Mouse (Mus musculus) intestine, postnatal 0 days (tissue): ENCODE measurements around the gene Atg2b. TPM values are rescaled to one million over a fixed set of nuclear protein-coding genes. Genes with fewer than 3 reads are reported as not detected.

Experiments used
- ATAC-seq: fragments of 200-750 bp; cut with Nextera tagmentation; 2 replicates; pipeline ENCODE4 v1.8.0; 2017; ENCODE audit warnings: mild to moderate bottlenecking, moderate TSS enrichment, moderate library complexity
- H3K27ac ChIP-seq: fragments of 300-500 bp; sonication (generic); 2 replicates; pipeline ENCODE4 v1.5.1; 2014; ENCODE audit warnings: mild to moderate bottlenecking, low read depth, low read length, moderate library complexity
- H3K27me3 ChIP-seq: fragments of 300-500 bp; sonication (generic); replicated peaks from 2 replicates; pipeline ENCODE4 v1.6.1; 2014; ENCODE audit warnings: low read length, mixed read lengths; ENCODE audit not compliant: control insufficient read depth, insufficient read depth
- H3K36me3 ChIP-seq: fragments of 300-500 bp; sonication (generic); 2 replicates; pipeline ENCODE4 v1.6.1; 2014; ENCODE audit warnings: mild to moderate bottlenecking, moderate library complexity; ENCODE audit not compliant: control insufficient read depth, insufficient read depth
- H3K4me1 ChIP-seq: fragments of 300-500 bp; sonication (generic); replicated peaks from 2 replicates; pipeline ENCODE4 v1.6.1; 2014; ENCODE audit warnings: antibody characterized with exemption, low read length, mixed read lengths; ENCODE audit not compliant: control insufficient read depth, insufficient read depth
- H3K4me2 ChIP-seq: fragments of 300-500 bp; sonication (generic); replicated peaks from 2 replicates; pipeline ENCODE4 v1.6.1; 2014; ENCODE audit warnings: low read depth, mild to moderate bottlenecking, moderate library complexity
- H3K4me3 ChIP-seq: fragments of 300-500 bp; sonication (generic); 2 replicates; pipeline ENCODE4 v1.5.1; 2014; ENCODE audit warnings: low read depth, low read length
- H3K9ac ChIP-seq: fragments of 300-500 bp; sonication (generic); 2 replicates; pipeline ENCODE4 v1.6.1; 2014; ENCODE audit warnings: mild to moderate bottlenecking, low read depth, low read length
- H3K9me3 ChIP-seq: fragments of 300-500 bp; sonication (generic); 2 replicates; pipeline ENCODE4 v1.6.1; 2016; ENCODE audit warnings: mixed run types; ENCODE audit not compliant: control insufficient read depth
- CTCF ChIP-seq: sonication (generic); IDR thresholded peaks from 2 replicates; pipeline ENCODE4 v1.5.1; 2016; ENCODE audit warnings: low read depth, mild to moderate bottlenecking, control low read depth, antibody characterized with exemption, moderate library complexity
- WGBS: fragments of 180-500 bp; shearing (Covaris S2); extraction: QIAGEN DNeasy Blood & Tissue Kit; methylation state at CpG from one replicate; pipeline ENCODE4 v1.1.7; 2014; 5-methylcytosine and 5-hydroxymethylcytosine counted together
- polyA plus RNA-seq: library from polyadenylated mRNA; unstranded; fragments of >200 nt; fragmentation: Nextera tagmentation; extraction: Ambion mirVana; gene quantifications from 2 replicates; pipeline ENCODE4 v1.2.1, GENCODE M21; 2015

Gene Atg2b
- polyA plus RNA-seq: 10.8 and 12.0 TPM in 2 replicates

- Histone ChIP-seq H3K4me2 (peak within 1 kb of the TSS; percentile 93), H3K4me3 (peak within 1 kb of the TSS; percentile 95), H3K36me3 (no peaks in the 10 kb centered on the region; the same call in 1 of the 2 replicates), H3K27ac (peak within 1 kb of the TSS; percentile 98), H3K9ac (peak within 1 kb of the TSS; percentile 98), H3K9me3 (no peaks in the 10 kb centered on the region), H3K27me3 (no peaks in the 10 kb centered on the region), H3K4me1 (0 out of 2 replicates have a peak, but pooled peaks cover 3% of the 10 kb centered on the region)
- under 1% methylated on average over 72 of the region's 73 CpGs for WGBS
- TF ChIP-seq CTCF: no peak
- ATAC-seq: peak; percentile 83
These were observed at the start of gene Atg2b for GRCm38 (mm10) chr12:105685001-105685691. TSS of gene Atg2b (minus strand) at chr12:105685211.

DNA sequence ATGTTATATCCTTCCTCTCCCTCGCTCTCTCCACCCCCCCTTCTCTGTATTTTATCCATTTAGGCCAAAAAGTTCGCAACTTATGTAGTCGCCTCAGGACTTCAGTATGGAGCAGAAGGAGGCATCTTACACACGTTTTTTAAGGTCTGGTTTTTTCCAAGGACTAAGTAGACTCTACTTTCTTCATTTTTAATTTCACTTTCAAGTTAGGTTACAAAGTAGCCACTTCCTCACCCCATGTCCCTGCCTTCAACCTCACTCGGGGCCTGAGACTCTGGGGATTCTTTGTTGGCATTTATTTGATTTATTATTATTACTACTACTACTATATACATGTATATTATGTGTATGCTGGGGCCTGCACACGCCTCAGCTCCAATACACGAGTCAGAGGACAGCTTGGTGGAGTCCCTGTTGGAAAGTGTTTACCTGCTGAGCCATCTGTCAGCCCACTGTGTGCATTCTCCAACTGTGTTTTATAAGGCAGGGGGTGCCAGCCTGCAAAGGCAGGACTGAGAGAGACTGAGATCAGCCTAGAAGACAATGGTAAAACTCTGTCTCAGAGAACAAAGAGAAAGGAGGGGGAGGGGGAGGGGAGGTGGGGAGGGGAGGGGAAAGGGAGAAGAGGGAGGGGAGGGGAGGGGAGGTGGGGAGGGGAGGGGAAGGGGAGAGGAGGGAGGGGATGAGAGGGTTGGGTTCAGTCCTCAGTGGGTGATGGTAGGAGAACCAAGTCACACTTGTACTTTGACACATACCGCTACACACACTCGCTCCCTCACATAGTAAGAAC, 48.6 kb upstream of the Atg2b start:
- TF ChIP-seq CTCF: no peak
- H3K9me3 ChIP-seq: no peaks in the 10 kb centered on the region
- H3K4me3 ChIP-seq: no peak overlapping the region
- no peak overlapping the region for H3K4me2 ChIP-seq
- WGBS: 72% methylated on average over 9 of the region's 9 CpGs
- H3K9ac ChIP-seq: no peak overlapping the region
- H3K27me3 ChIP-seq: no peaks in the 10 kb centered on the region
- 0 out of 2 replicates have a peak, but pooled peaks cover 4% of the 10 kb centered on the region for H3K4me1 ChIP-seq
- no peak overlapping the region for H3K27ac ChIP-seq
- no peaks in the 10 kb centered on the region for H3K36me3 ChIP-seq
- ATAC-seq: no peak

GRCm38 (mm10) chr12:105730851-105731460, 45.9 kb upstream of the Atg2b start:
- TF ChIP-seq CTCF: no peak
- 61% methylated on average over 6 of the region's 6 CpGs for WGBS
- Histone ChIP-seq H3K9ac (no peak overlapping the region), H3K4me3 (no peak overlapping the region), H3K27me3 (no peaks in the 10 kb centered on the region), H3K27ac (no peak overlapping the region), H3K4me2 (no peak overlapping the region), H3K4me1 (0 out of 2 replicates have a peak, but pooled peaks cover 4% of the 10 kb centered on the region), H3K9me3 (no peaks in the 10 kb centered on the region), H3K36me3 (no peaks in the 10 kb centered on the region)
- peak; percentile 67 for ATAC-seq

DNA sequence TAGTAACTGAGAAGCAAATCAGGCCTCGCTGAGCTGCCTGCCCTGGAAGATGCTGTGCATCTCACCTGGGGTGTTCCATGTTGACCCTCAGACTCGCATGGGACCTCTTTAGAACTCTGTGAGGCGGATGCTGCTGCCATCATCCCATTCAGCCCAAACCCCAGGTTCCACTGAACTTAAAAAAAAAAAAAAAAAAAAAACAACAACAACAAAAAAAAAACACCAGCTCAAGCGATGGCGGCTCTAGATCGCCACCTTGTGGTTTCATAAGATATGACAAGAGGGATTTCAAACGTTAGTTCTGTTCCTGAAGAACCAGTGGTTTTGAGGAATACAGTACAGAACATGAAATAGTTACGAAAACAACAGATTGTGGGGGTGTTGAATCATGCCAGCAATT, 43.0 kb upstream of the Atg2b start:
- Histone ChIP-seq H3K4me1 (0 out of 2 replicates have a peak, but pooled peaks cover 4% of the 10 kb centered on the region), H3K9ac (no peak overlapping the region), H3K27me3 (no peaks in the 10 kb centered on the region), H3K4me2 (no peak overlapping the region), H3K36me3 (no peaks in the 10 kb centered on the region), H3K27ac (no peak overlapping the region), H3K4me3 (no peak overlapping the region), H3K9me3 (no peaks in the 10 kb centered on the region)
- TF ChIP-seq CTCF: peak; percentile 81
- ATAC-seq: no peak
- 35% methylated on average over 8 of the region's 8 CpGs for WGBS

GRCm38 (mm10) chr12:105727268-105727667, 42.3 kb upstream of the Atg2b start:
- Histone ChIP-seq H3K36me3 (no peaks in the 10 kb centered on the region), H3K4me3 (no peak overlapping the region), H3K9me3 (no peaks in the 10 kb centered on the region), H3K9ac (no peak overlapping the region), H3K27ac (no peak overlapping the region), H3K4me2 (no peak overlapping the region), H3K4me1 (0 out of 2 replicates have a peak, but pooled peaks cover 4% of the 10 kb centered on the region), H3K27me3 (no peaks in the 10 kb centered on the region)
- no peak for TF ChIP-seq CTCF
- no peak for ATAC-seq
- 68% methylated on average over 3 of the region's 3 CpGs for WGBS

DNA sequence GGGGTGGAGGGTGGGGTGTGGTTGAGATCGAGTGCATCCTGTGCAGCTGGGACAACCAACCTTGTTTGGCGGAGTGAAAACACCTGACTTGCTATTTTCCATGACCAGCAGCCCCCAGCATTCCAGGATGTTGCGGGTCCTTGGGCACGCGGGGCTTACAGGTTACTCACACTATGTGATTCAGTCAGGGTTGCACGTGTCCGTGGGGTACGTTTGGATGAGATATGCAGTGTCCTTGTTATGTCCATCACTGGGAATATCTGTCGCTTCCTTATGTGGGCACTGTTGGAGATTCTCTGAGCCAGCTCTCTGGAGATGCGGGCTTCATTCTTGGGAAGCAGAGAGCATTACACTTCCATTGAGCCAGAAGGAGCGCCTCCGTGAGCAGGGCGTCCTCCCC, 40.7 kb upstream of the Atg2b start:
- Histone ChIP-seq H3K9ac (no peak overlapping the region), H3K9me3 (no peaks in the 10 kb centered on the region), H3K4me2 (no peak overlapping the region), H3K27ac (no peak overlapping the region), H3K36me3 (no peaks in the 10 kb centered on the region), H3K27me3 (no peaks in the 10 kb centered on the region), H3K4me1 (0 out of 2 replicates have a peak, but pooled peaks cover under 1% of the 10 kb centered on the region), H3K4me3 (no peak overlapping the region)
- 82% methylated on average over 13 of the region's 13 CpGs for WGBS
- no peak for ATAC-seq
- no peak for TF ChIP-seq CTCF
